Mouse (Mus musculus) embryonic stem cell, embryonic (primary cell): ENCODE data around the gene Nicn1.

Source experiments
- CTCF ChIA-PET, 4 experiments: fragments of 300-600 bp in 2 of 4; fragments of 350-600 bp in 2 of 4; sonication (Branson Sonifier 250); formaldehyde crosslinking; loops; one replicate each; lab custom pipeline; 2022; ENCODE audit warnings: inconsistent platforms in 2 of 4; lab: Charles Lee
- POLR2A ChIA-PET, 4 experiments: fragments of 300-600 bp in 2 of 4; fragments of 350-600 bp in 2 of 4; sonication (Branson Sonifier 250); formaldehyde crosslinking; loops; one replicate each; lab custom pipeline; 2022; ENCODE audit warnings: antibody characterized with exemption in 4 of 4, inconsistent platforms in 1 of 4; lab: Charles Lee

Nicn1 gene

GRCm38 (mm10) chr9:108301853-108302252 lies 11.6 kb downstream of the Nicn1 start:
- ChIA-PET POLR2A (interaction anchor here in 3 of 4 experiments (0.7 to 20.7 kb wide), 5 partner anchors 8 to 41 kb away, joined by 3 to 409 read pairs (median 4); partner anchors contain the start of genes Gpx1 (in 1 of the 3), Nicn1 (in 1 of the 3), Rhoa (in 1 of the 3) and Tcta (in 1 of the 3)), CTCF (interaction anchor here in 1 of 4 experiments (0.6 kb wide), 1 partner anchor 624 kb away, joined by 5 read pairs; no protein-coding TSS in a partner anchor)

- POLR2A ChIA-PET, result interaction anchor here (0.7 to 26.5 kb wide), 29 partner anchors 2 to 255 kb away, joined by 3 to 409 read pairs (median 10); partner anchors contain the start of genes Amt (in 4 of the 4), Gpx1 (in 3 of the 4), Nicn1 (in 3 of the 4) and Usp19 (in 2 of the 4)
- CTCF ChIA-PET, result interaction anchor here (0.7 to 1.8 kb wide), 5 partner anchors 17 to 854 kb away, joined by 3 to 7 read pairs (median 6); no protein-coding TSS in a partner anchor
These were observed 14.5 kb downstream of the Nicn1 start for GRCm38 (mm10) chr9:108304716-108305115.

- CTCF ChIA-PET, result interaction anchor here (0.7 to 1.8 kb wide), 7 partner anchors 16 to 414 kb away, joined by 3 to 7 read pairs (median 4); no protein-coding TSS in a partner anchor
- POLR2A ChIA-PET, result interaction anchor here (0.6 to 26.5 kb wide), 42 partner anchors 3 to 1471 kb away, joined by 3 to 409 read pairs (median 9); partner anchors contain the start of genes Amt (in 4 of the 4), Gpx1 (in 3 of the 4), Nicn1 (in 3 of the 4) and 1700102P08Rik (in 2 of the 4)
These were observed 14.9 kb downstream of the Nicn1 start for GRCm38 (mm10) chr9:108305170-108305569.

DNA sequence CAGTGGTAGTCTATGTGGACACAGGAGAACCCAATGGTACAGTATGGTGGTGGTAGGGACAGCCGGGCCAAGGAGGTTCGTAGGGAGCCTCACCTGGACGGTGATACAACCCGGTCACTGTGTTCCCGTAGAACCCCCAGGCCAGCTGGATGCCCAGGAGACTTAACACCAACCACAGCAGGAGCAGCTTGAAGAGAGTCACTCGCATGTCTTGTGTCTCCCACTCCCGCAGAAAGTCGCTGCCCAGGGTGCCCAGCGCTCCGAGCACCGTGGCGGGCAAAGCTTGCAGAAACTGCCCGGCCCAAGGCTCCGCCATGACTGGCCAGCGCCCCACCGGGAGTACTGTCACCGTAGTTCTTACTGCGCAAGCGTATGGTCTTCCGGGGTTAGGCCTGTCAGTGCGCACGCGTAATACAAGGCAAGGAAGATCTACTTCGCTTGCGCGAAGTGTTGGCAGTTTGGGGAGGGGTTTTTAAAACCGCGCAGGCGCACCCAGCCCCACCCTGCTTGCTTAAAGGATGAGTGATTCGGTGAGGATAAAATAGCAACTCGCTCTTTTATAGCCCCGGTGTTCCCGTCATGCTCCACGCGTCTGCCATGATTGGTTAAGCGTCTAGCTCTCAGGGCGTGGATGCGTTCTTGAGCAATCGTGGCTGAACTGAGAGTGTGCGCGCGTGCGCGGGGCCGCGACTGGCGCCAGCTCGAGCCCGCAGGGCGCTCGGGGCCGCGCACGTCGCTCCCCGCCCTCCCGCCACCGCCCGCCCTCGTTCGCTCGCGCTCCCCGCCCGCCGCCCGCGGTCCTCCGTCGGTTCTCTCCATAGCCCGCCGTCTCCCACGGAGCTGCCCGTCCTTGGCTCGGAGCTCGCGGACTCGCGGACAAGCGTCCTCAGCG lies 15.6 kb downstream of the Nicn1 start, which contains the start of the genes Rhoa and Tcta:
Gene Rhoa, plus strand, starts transcription at position 501 of the 892 bp plus-strand sequence.
Gene Tcta, minus strand, starts transcription at position 532 of the 892 bp plus-strand sequence.
- CTCF ChIA-PET, result interaction anchor here (0.5 to 1.8 kb wide), 13 partner anchors 12 to 415 kb away, joined by 3 to 7 read pairs (median 3); partner anchors contain the start of genes Gpx1 (in 1 of the 4) and Nicn1 (in 1 of the 4)

DNA sequence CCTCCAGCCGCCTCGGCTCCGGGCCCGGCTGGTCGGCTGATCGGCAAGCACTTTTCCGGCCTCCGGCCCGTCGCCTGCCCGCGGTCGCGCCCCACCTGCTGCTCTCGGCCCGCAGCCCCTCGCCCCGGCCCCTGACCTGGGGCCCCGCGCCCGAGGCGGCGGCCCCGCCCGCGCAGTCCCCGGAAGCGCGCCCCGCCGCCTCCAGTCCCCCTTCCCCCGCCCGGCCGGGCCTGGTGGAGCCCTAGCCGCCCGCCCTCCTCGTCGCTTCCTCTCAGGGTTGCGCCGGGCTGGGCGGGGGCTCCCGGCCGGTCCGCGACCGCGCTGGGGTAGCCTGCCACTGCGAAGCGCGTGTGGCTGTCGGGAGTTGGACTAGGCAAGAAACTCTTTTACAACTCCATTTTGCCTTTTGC lies 16.3 kb downstream of the Nicn1 start:
- POLR2A ChIA-PET, result interaction anchor here (0.5 to 26.5 kb wide), 68 partner anchors 4 to 1467 kb away, joined by 3 to 409 read pairs (median 5); partner anchors contain the start of genes Amt (in 4 of the 4), Gpx1 (in 4 of the 4), Nicn1 (in 3 of the 4) and Qrich1 (in 3 of the 4)
- CTCF ChIA-PET, result interaction anchor here in 3 of 4 experiments (0.5 to 1.8 kb wide), 9 partner anchors 13 to 415 kb away, joined by 3 to 7 read pairs (median 3); partner anchors contain the start of genes Gpx1 (in 1 of the 3) and Nicn1 (in 1 of the 3)

More for the DNA sequence above, 15.6 kb downstream of the Nicn1 start, which contains the start of the genes Rhoa and Tcta:
- POLR2A ChIA-PET, result interaction anchor here (0.5 to 26.5 kb wide), 78 partner anchors 3 to 1471 kb away, joined by 3 to 409 read pairs (median 4); partner anchors contain the start of genes Amt (in 4 of the 4), Gpx1 (in 4 of the 4), Nicn1 (in 3 of the 4) and Qrich1 (in 3 of the 4)

DNA sequence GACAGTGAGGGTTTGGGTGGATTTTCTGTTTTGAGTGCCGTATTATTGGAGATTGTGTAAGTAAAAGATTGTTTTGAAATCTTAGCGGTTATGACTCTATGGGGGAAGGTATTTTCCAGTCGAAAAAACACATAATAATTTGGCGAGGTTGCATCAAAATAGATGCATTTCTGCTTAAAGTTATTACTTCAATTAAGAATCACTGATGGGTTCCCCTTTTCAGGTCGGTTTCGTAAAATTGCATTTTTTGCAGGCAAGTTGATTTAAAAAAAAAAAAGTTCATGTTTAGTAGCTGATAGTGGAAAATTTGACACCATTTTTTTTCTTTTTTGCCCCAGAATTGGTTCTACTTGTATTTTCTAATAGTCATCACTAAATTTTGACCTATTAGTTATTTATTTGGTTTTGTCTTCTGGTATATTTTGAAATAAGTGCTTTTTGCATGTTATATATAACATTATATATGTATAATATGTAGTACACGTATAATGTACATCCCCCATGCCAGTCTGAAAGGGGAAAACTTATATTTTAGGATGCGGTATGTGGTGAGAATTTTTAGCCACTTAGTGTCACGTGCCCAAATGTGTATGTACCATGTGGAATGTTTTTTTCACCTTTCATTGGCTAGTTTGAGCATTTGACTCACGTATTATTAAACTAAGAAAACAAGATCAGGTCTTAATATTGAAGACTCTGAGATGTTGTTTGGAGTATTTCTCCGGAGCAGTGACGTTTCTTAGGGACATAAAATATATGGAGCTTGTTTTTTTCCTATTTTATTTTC lies 17.0 kb downstream of the Nicn1 start:
- POLR2A ChIA-PET, result interaction anchor here (0.6 to 26.5 kb wide), 25 partner anchors 5 to 259 kb away, joined by 3 to 409 read pairs (median 4); partner anchors contain the start of genes Amt (in 3 of the 4), Gpx1 (in 3 of the 4), Nicn1 (in 2 of the 4) and Qars (in 1 of the 4)
- CTCF ChIA-PET, result interaction anchor here in 2 of 4 experiments (0.6 to 1.5 kb wide), 5 partner anchors 10 to 290 kb away, joined by 3 to 4 read pairs (median 3); partner anchors contain the start of gene Amt (in 1 of the 2)

DNA sequence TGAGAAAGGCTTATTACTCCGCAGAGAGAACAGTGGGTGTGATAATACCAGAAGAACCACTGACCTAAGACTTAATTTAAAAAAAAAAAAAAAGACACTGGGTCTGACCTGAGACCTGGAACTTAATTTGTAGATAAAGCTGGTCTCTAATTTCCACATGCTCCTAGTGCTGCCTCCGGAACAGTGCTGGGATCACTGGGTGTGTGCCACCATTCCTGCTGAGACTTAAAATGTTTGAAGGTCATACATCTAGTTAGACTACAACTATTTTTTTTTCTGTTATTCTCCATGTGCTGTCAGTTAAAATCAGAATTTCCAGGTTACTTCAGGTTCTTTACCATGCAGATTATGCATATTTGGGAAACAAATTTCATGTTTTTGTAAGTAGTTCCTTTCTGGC lies 17.9 kb downstream of the Nicn1 start:
- POLR2A ChIA-PET, result interaction anchor here (0.6 to 26.5 kb wide), 30 partner anchors 5 to 930 kb away, joined by 3 to 409 read pairs (median 4); partner anchors contain the start of genes Amt (in 3 of the 4), Gpx1 (in 3 of the 4), Nicn1 (in 3 of the 4) and Qars (in 1 of the 4)
- CTCF ChIA-PET, result interaction anchor here in 2 of 4 experiments (0.7 to 1.5 kb wide), 5 partner anchors 11 to 291 kb away, joined by 3 to 8 read pairs (median 4); partner anchors contain the start of gene Amt (in 1 of the 2)

DNA sequence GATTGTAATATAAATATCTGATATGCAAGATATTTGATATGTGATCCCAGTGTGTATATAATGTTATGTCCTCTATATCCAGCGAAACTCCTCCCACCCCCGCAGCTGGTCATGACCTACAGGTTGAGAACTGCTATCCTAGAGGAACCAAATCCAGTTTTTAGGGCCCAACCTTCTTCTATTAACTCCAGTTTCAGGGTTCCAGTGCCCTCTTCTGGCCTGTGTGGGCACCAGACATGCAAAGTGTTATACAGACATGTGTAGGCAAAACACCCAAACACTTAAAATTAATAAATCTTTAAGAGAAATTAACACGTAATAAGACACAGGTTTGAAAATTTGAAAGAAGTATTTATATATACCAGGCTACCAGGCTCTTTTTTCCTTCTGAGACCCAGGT lies 27.3 kb downstream of the Nicn1 start:
- CTCF ChIA-PET, result interaction anchor here in 1 of 4 experiments (1.4 kb wide), 1 partner anchor 33 kb away, joined by 4 read pairs; no protein-coding TSS in a partner anchor
- POLR2A ChIA-PET, result interaction anchor here in 2 of 4 experiments (1.7 to 26.5 kb wide), 5 partner anchors 9 to 76 kb away, joined by 4 to 409 read pairs (median 34); partner anchors contain the start of genes Rhoa (in 2 of the 2), Tcta (in 2 of the 2), Amt (in 1 of the 2) and Gpx1 (in 1 of the 2)

- ChIA-PET CTCF (interaction anchor here in 1 of 4 experiments (1.4 kb wide), 1 partner anchor 34 kb away, joined by 4 read pairs; no protein-coding TSS in a partner anchor), POLR2A (interaction anchor here (0.6 to 26.5 kb wide), 9 partner anchors 8 to 241 kb away, joined by 3 to 409 read pairs (median 4); partner anchors contain the start of genes Rhoa (in 2 of the 4), Tcta (in 2 of the 4), Amt (in 1 of the 4) and Apeh (in 1 of the 4))
These were observed 28.2 kb downstream of the Nicn1 start for GRCm38 (mm10) chr9:108318462-108318861.

DNA sequence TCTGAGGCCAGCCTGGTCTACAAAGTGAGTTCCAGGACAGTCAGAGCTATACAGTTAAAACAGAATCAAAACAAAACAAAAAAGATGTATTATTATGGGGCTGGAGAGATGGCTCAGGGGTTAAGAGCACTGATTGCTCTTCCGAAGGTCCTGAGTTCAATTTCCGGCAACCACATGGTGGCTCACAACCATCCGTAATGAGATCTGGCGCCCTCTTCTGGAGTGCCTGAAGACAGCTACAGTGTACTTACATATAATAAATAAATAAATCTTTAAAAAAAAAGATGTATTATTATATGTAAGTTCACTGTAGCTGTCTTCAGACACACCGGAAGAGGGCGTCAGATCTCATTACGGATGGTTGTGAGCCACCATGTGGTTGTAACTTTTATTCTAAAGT lies 31.8 kb downstream of the Nicn1 start:
- CTCF ChIA-PET, result interaction anchor here (0.6 to 1.8 kb wide), 24 partner anchors 10 to 502 kb away, joined by 3 to 9 read pairs (median 4); partner anchors contain the start of genes Gpx1 (in 2 of the 4), 1700102P08Rik (in 1 of the 4), Amt (in 1 of the 4) and Nicn1 (in 1 of the 4)
- POLR2A ChIA-PET, result interaction anchor here in 3 of 4 experiments (0.6 to 26.5 kb wide), 21 partner anchors 8 to 312 kb away, joined by 3 to 409 read pairs (median 5); partner anchors contain the start of genes Gpx1 (in 3 of the 3), 1700102P08Rik (in 2 of the 3), Rhoa (in 2 of the 3) and Tcta (in 2 of the 3)

DNA sequence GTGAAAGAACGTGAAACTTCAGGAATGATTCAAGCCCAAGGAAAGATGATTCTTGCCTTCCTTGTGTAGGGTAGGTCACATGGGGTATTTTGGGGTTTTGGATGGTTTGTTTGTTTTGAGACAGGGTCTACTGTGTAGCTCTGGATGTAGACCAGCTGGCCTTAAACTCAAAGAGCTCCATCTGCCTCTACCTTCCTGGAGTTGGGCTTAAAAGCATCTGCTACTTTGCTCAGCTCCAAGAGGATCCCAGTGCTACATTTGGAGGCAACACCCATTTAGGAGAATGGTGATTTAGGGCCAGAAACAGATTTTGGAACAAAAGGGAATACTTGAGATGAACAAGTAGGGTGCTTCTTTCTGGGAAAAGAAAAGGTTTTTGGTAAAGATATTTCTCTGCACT lies 34.6 kb downstream of the Nicn1 start:
- ChIA-PET CTCF (interaction anchor here in 1 of 4 experiments (0.5 kb wide), 1 partner anchor 107 kb away, joined by 6 read pairs; no protein-coding TSS in a partner anchor), POLR2A (interaction anchor here (0.6 to 26.5 kb wide), 11 partner anchors 8 to 69 kb away, joined by 3 to 409 read pairs (median 3); partner anchors contain the start of genes Rhoa (in 3 of the 4), Tcta (in 3 of the 4), Gpx1 (in 2 of the 4) and Amt (in 1 of the 4))

DNA sequence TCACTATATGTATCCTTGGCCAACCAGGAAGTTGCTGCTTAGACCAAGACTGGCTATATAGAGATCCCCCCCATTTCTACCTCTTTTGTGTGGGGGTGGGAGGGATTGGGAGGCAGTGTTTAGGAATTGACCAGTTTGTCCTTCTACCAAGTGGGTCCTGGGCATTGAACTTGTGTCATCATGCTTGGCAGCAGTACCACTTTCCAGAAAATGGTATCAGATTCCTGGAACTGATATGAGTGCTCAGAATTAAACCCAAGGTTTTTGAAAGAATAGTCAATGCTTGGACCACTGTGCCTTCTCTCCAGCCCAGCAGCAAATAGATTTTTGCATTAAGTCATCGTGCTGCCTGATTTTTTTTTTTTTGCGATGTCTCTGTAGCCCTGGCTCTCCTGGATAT lies 35.6 kb downstream of the Nicn1 start:
- POLR2A ChIA-PET, result interaction anchor here in 2 of 4 experiments (1.1 to 26.5 kb wide), 6 partner anchors 13 to 23 kb away, joined by 3 to 409 read pairs (median 48); partner anchors contain the start of genes Gpx1 (in 2 of the 2), Rhoa (in 2 of the 2), Tcta (in 2 of the 2) and Amt (in 1 of the 2)
- CTCF ChIA-PET, result interaction anchor here in 2 of 4 experiments (0.6 to 0.7 kb wide), 4 partner anchors 73 to 433 kb away, joined by 3 to 7 read pairs (median 5); partner anchors contain the start of gene Impdh2 (in 1 of the 2)

DNA sequence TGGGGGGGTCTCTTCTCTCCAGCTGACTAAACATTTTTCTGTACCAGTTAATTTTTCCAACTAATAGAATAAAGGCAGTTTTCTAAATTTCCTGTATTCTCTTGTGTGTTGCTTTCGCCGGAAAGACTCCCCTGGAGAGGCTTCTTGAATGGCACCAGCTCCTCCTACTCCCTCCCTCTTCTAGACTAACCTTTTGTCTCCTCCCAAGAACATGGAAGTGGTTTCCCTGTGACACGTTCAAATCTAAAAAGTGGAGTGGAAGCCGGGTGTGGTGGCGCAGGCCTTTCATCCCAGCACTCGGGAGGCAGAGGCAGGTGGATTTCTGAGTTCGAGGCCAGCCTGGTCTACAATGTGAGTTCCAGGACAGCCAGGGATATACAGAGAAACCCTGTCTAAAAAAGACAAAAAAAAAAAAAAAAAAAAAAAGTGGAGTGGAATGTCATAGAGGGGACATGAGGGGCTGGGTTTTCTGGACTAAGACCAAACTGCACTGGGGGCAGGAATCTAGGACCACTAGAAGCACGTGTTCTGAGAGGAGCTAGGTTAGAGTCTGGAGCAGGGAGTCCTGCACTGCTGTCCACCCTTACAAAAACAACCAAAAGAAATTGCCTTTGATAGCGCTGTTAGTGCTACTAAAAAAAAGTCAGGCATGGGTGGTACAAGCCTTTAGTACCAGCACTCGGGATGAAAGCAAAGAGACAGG lies 47.8 kb downstream of the Nicn1 start:
- ChIA-PET POLR2A (interaction anchor here (0.5 to 3.7 kb wide), 101 partner anchors 7 to 1932 kb away, joined by 3 to 96 read pairs (median 6); partner anchors contain the start of genes Rhoa (in 4 of the 4), Tcta (in 4 of the 4), 1700102P08Rik (in 3 of the 4) and Amt (in 3 of the 4)), CTCF (interaction anchor here (0.6 to 1.9 kb wide), 11 partner anchors 10 to 137 kb away, joined by 3 to 8 read pairs (median 3); partner anchors contain the start of genes Rhoa (in 2 of the 4) and Tcta (in 2 of the 4))

DNA sequence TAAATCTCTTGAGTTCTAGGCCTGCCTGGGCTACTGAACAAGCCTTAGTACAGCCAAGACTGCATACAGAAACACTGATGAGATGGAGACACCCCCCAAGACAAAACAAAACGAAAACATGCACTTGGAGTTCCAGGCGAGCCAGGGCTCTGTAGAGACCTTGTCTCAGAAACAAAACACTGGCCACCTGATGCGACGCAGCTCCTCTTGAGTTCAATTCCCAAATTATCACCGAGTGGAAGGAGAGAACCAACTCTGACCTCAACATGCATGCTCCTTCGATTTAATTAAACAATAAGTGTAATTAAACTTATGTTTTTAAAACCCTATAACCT lies 48.3 kb downstream of the Nicn1 start:
- ChIA-PET CTCF (interaction anchor here in 2 of 4 experiments (0.7 to 1.9 kb wide), 10 partner anchors 10 to 114 kb away, joined by 3 to 8 read pairs (median 5); partner anchors contain the start of genes Rhoa (in 1 of the 2) and Tcta (in 1 of the 2)), POLR2A (interaction anchor here (0.5 to 3.7 kb wide), 142 partner anchors 8 to 1932 kb away, joined by 3 to 96 read pairs (median 4); partner anchors contain the start of genes Dag1 (in 4 of the 4), Rhoa (in 4 of the 4), Tcta (in 4 of the 4) and 1700102P08Rik (in 3 of the 4))
